ENCODE assay signal across 8 mouse cellular contexts in the genomic region with DNA sequence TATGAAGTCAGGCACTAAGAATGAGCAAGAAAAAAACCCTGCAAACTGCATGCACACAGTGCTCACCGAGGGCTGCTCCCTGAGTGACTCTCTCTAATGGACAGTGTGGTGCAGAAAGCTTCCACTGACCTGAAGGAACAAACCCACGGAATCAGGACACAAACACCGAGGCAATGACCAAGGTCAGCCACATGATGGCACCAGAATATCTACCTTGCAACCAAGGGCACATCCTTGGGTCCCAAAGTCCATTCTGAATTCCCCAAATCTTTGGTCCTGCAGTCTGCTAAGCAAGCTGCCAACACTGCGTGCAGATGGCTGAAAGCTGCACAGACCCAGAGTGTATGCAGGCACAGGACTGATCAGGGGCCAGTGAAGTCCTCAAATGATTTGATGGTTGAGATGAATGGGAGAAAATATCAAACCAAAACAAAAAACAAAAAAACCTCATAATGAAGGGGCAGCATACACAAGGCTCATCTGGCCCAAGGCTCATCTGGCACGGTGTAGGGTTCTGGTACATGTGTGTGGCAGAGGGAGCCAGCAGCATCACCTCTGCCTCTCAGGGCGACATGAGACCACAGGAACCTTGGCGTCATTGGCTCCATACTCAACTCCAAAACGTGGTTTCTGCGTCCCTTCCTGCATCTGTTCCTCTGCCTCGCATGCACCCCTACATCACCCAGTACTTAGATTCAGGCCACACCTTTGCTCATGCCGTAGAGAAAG.
DNase-seq lines count a peak whose midpoint lies in the region; ATAC-seq and TF ChIP-seq lines count a peak whose summit lies in the region.

No protein-coding gene starts in this region.

- TF ChIP-seq CTCF in olfactory bulb, adult 2 months (IDR thresholded peaks at IDR 0.05; ENCODE audit: insufficient read depth, low read depth, low read length) = peak; percentile 15; the same call in 1 of the 2 replicates

- no peaks in the 10 kb centered on the region for H3K4me1 ChIP-seq in intestine, embryonic 16.5 days (ENCODE audit: control insufficient read depth, insufficient read depth, low read length)
- peaks cover 2% of the 10 kb centered on the region; the same call in 1 of the 2 replicates for H3K4me1 ChIP-seq in olfactory bulb, adult 2 months (ENCODE audit: control insufficient read depth, insufficient read depth, low read length)

- no peak overlapping the region for H3K4me2 ChIP-seq in intestine, embryonic 16.5 days (ENCODE audit: low read depth, low read length)

- WGBS in intestine, embryonic 16.5 days = 72% methylated on average over 11 of the region's 11 CpGs
- WGBS in olfactory bulb, adult 2 months = 70% methylated on average over 11 of the region's 11 CpGs

- no peak overlapping the region for H3K9ac ChIP-seq in intestine, embryonic 16.5 days (ENCODE audit: low read depth, low read length)

- TF ChIP-seq POLR2A in olfactory bulb, adult 2 months (IDR thresholded peaks at IDR 0.05; ENCODE audit: insufficient read depth, low read depth, low read length) = no peak

- no peaks in the 10 kb centered on the region for H3K9me3 ChIP-seq in intestine, embryonic 16.5 days (ENCODE audit: control insufficient read depth, low read length)

- no peaks in the 10 kb centered on the region for H3K27me3 ChIP-seq in intestine, embryonic 16.5 days (replicated peaks; ENCODE audit: control insufficient read depth, insufficient read depth, low read length)

- 0 out of 2 replicates have a peak, but pooled peaks have one; percentile 42 for ATAC-seq in intestine, embryonic 16.5 days

- H3K27ac ChIP-seq in intestine, embryonic 16.5 days (ENCODE audit: low read length) = no peak overlapping the region
- H3K27ac ChIP-seq in olfactory bulb, adult 2 months (ENCODE audit: insufficient read depth, low read depth, low read length) = no peak overlapping the region

- no peak overlapping the region for H3K4me3 ChIP-seq in intestine, embryonic 16.5 days (ENCODE audit: low read length)
- no peak overlapping the region for H3K4me3 ChIP-seq in olfactory bulb, adult 2 months (ENCODE audit: insufficient read depth, low read depth, low read length)

- H3K36me3 ChIP-seq in intestine, embryonic 16.5 days (ENCODE audit: control insufficient read depth, insufficient read depth, low read length) = no peaks in the 10 kb centered on the region

- intact Hi-C loops in heart, postnatal 10 days (cut with DNase I) = loop anchor here (10.0 kb wide), 1 partner anchor 389 kb away; the partner anchor contains the start of gene Trim2
- intact Hi-C loops in heart, postnatal 25 days (cut with DNase I) = loop anchor here (1.0 to 5.0 kb wide), 2 partner anchors 207 to 396 kb away; no protein-coding TSS in a partner anchor

- peak; percentile 48 to 62 for DNase-seq in heart, postnatal 10 days
- no peak for DNase-seq in heart, postnatal 25 days (ENCODE audit: low spot score)
- peak; percentile 47 for DNase-seq in adrenal gland, adult 8-10 months
- DNase-seq in embryo, embryonic 9.5 days (ENCODE audit: extremely low spot score) = peak; percentile 50
- peak; percentile 15 to 23 for DNase-seq in lung, adult 18-20 months
- DNase-seq in spleen, postnatal 14 days (ENCODE audit: low spot score in 2 of 2) = no peak

Comparison
In these comparisons a context has a peak if more than half of its experiments do, and no peak if none do; other contexts are left out.
1. DNase-seq: peak in heart, postnatal 10 days (2 of 2), adrenal gland, adult 8-10 months (single experiment), embryo, embryonic 9.5 days (single experiment) and lung, adult 18-20 months (2 of 2); none in heart, postnatal 25 days (single experiment) and spleen, postnatal 14 days (0 of 2).